Mouse (Mus musculus) midbrain, embryonic 16.5 days (tissue): ENCODE results near the gene Ltbr. TPM values are rescaled to one million over a fixed set of nuclear protein-coding genes. Genes with fewer than 3 reads are reported as not detected.
"Not testable (repeated sequence)": the region's sequence is repeated elsewhere in the genome, so short reads cannot be mapped to it uniquely, and the experiment has no call there.

ENCODE experiments used
- ATAC-seq: fragments of 200-750 bp; cut with Nextera tagmentation; 2 replicates; pipeline ENCODE4 v1.8.0; 2017; ENCODE audit warnings: moderate TSS enrichment
- H3K27ac ChIP-seq: fragments of 300-500 bp; sonication (generic); 2 replicates; pipeline ENCODE4 v1.5.1; 2014; ENCODE audit warnings: mild to moderate bottlenecking, low read length, mixed read lengths
- H3K27me3 ChIP-seq: fragments of 300-500 bp; sonication (generic); 2 replicates; pipeline ENCODE4 v1.6.1; 2014; ENCODE audit warnings: low read depth, low read length, mixed read lengths; ENCODE audit not compliant: control insufficient read depth, insufficient read depth
- H3K36me3 ChIP-seq: fragments of 300-500 bp; sonication (generic); 2 replicates; pipeline ENCODE4 v1.6.1; 2014; ENCODE audit warnings: mild to moderate bottlenecking, low read length, moderate library complexity, mixed read lengths; ENCODE audit not compliant: control insufficient read depth, insufficient read depth
- H3K4me1 ChIP-seq: fragments of 300-500 bp; sonication (generic); 2 replicates; pipeline ENCODE4 v1.6.1; 2014; ENCODE audit warnings: mild to moderate bottlenecking, low read length, mixed read lengths; ENCODE audit not compliant: control insufficient read depth, insufficient read depth
- H3K4me2 ChIP-seq: fragments of 300-500 bp; sonication (generic); 2 replicates; pipeline ENCODE4 v1.6.1; 2014; ENCODE audit warnings: mild to moderate bottlenecking, low read length, mixed read lengths
- H3K4me3 ChIP-seq: fragments of 300-500 bp; sonication (generic); 2 replicates; pipeline ENCODE4 v1.5.1; 2014; ENCODE audit warnings: low read depth, mild to moderate bottlenecking, low read length, moderate library complexity, mixed read lengths
- H3K9ac ChIP-seq: fragments of 300-500 bp; sonication (generic); 2 replicates; pipeline ENCODE4 v1.6.1; 2014; ENCODE audit warnings: low read depth, low read length, mixed read lengths
- H3K9me3 ChIP-seq: fragments of 300-500 bp; sonication (generic); replicated peaks from 2 replicates; pipeline ENCODE4 v1.6.1; 2014; ENCODE audit warnings: mild to moderate bottlenecking, low read length, mixed read lengths; ENCODE audit not compliant: control insufficient read depth, poor library complexity, severe bottlenecking
- WGBS: fragments of 180-500 bp; shearing (Covaris S2); extraction: QIAGEN DNeasy Blood & Tissue Kit; methylation state at CpG from one replicate; pipeline ENCODE4 v1.1.7; 2014; 5-methylcytosine and 5-hydroxymethylcytosine counted together
- polyA plus RNA-seq: library from polyadenylated mRNA; unstranded; fragments of >200 nt; fragmentation: Nextera tagmentation; extraction: Ambion mirVana; gene quantifications from 2 replicates; pipeline ENCODE4 v1.2.1, GENCODE M21; 2015

Gene Ltbr
- polyA plus RNA-seq, 1 experiment from 2014 or later = 16.0 TPM

GRCm38 (mm10) chr6:125282721-125283120, 31.0 kb downstream of the Ltbr start:
- H3K36me3 ChIP-seq, ATAC-seq, H3K9ac ChIP-seq, H3K4me3 ChIP-seq, H3K4me2 ChIP-seq, H3K4me1 ChIP-seq, H3K9me3 ChIP-seq, H3K27me3 ChIP-seq, H3K27ac ChIP-seq: not testable (repeated sequence)
- 93% methylated on average over 13 of the region's 13 CpGs for WGBS

- ATAC-seq = no peak
- H3K27ac ChIP-seq = no peak overlapping the region
- H3K9me3 ChIP-seq = no peaks in the 10 kb centered on the region
- WGBS = 66% methylated on average over 8 of the region's 8 CpGs
- H3K4me2 ChIP-seq = no peak overlapping the region
- no peaks in the 10 kb centered on the region for H3K4me1 ChIP-seq
- no peaks in the 10 kb centered on the region for H3K36me3 ChIP-seq
- no peak overlapping the region for H3K9ac ChIP-seq
- no peaks in the 10 kb centered on the region for H3K27me3 ChIP-seq
- no peak overlapping the region for H3K4me3 ChIP-seq
Measured at GRCm38 (mm10) chr6:125279729-125280128, 34.0 kb downstream of the Ltbr start.

GRCm38 (mm10) chr6:125274841-125275563, 38.7 kb downstream of the Ltbr start:
- H3K27ac ChIP-seq = no peak overlapping the region
- H3K4me1 ChIP-seq = peaks cover 4% of the 10 kb centered on the region; the same call in 1 of the 2 replicates
- no peak overlapping the region for H3K9ac ChIP-seq
- no peak overlapping the region for H3K4me3 ChIP-seq
- ATAC-seq = no peak
- H3K27me3 ChIP-seq = no peaks in the 10 kb centered on the region; the same call in 1 of the 2 replicates
- no peak overlapping the region for H3K4me2 ChIP-seq
- 59% methylated on average over 15 of the region's 15 CpGs for WGBS
- no peaks in the 10 kb centered on the region for H3K9me3 ChIP-seq
- H3K36me3 ChIP-seq = no peaks in the 10 kb centered on the region

- ATAC-seq = no peak
- Histone ChIP-seq H3K4me2 (no peak overlapping the region), H3K36me3 (no peaks in the 10 kb centered on the region), H3K27ac (no peak overlapping the region), H3K9ac (no peak overlapping the region), H3K4me1 (peaks cover 4% of the 10 kb centered on the region; the same call in 1 of the 2 replicates), H3K27me3 (no peaks in the 10 kb centered on the region; the same call in 1 of the 2 replicates), H3K9me3 (no peaks in the 10 kb centered on the region), H3K4me3 (no peak overlapping the region)
- WGBS = 77% methylated on average over 10 of the region's 10 CpGs
Measured at GRCm38 (mm10) chr6:125272228-125272785, 41.4 kb downstream of the Ltbr start.

- no peaks in the 10 kb centered on the region for H3K9me3 ChIP-seq
- H3K27ac ChIP-seq = no peak overlapping the region
- no peak overlapping the region for H3K9ac ChIP-seq
- 19% methylated on average over 17 of the region's 17 CpGs for WGBS
- H3K4me1 ChIP-seq = peaks cover 4% of the 10 kb centered on the region; the same call in 1 of the 2 replicates
- H3K27me3 ChIP-seq = no peaks in the 10 kb centered on the region; the same call in 1 of the 2 replicates
- H3K36me3 ChIP-seq = no peaks in the 10 kb centered on the region
- ATAC-seq = peak; percentile 92
- peak overlapping the region; percentile 6; the same call in 1 of the 2 replicates for H3K4me3 ChIP-seq
- peak overlapping the region; percentile 36 for H3K4me2 ChIP-seq
Measured at GRCm38 (mm10) chr6:125271455-125272227, 42.0 kb downstream of the Ltbr start.

- H3K9me3 ChIP-seq = no peaks in the 10 kb centered on the region
- H3K27me3 ChIP-seq = no peaks in the 10 kb centered on the region; the same call in 1 of the 2 replicates
- H3K4me3 ChIP-seq = no peak overlapping the region
- WGBS = 48% methylated on average over 6 of the region's 6 CpGs
- no peak overlapping the region for H3K4me2 ChIP-seq
- no peak overlapping the region for H3K27ac ChIP-seq
- no peak overlapping the region for H3K9ac ChIP-seq
- H3K4me1 ChIP-seq = peaks cover 4% of the 10 kb centered on the region; the same call in 1 of the 2 replicates
- no peaks in the 10 kb centered on the region for H3K36me3 ChIP-seq
- no peak for ATAC-seq
Measured at GRCm38 (mm10) chr6:125268799-125269198, 44.9 kb downstream of the Ltbr start.

- Histone ChIP-seq H3K9me3 (no peaks in the 10 kb centered on the region), H3K4me1 (peaks cover 4% of the 10 kb centered on the region; the same call in 1 of the 2 replicates), H3K27ac (no peak overlapping the region), H3K4me2 (no peak overlapping the region), H3K27me3 (no peaks in the 10 kb centered on the region; the same call in 1 of the 2 replicates), H3K36me3 (no peaks in the 10 kb centered on the region), H3K4me3 (no peak overlapping the region), H3K9ac (no peak overlapping the region)
- no peak for ATAC-seq
- 84% methylated on average over 3 of the region's 3 CpGs for WGBS
Measured at GRCm38 (mm10) chr6:125267469-125267868, 46.2 kb downstream of the Ltbr start.

GRCm38 (mm10) chr6:125266600-125266999, 47.1 kb downstream of the Ltbr start:
- not testable (repeated sequence) for H3K4me1 ChIP-seq, H3K9ac ChIP-seq, H3K27me3 ChIP-seq, H3K4me3 ChIP-seq, ATAC-seq, H3K4me2 ChIP-seq, H3K27ac ChIP-seq, H3K9me3 ChIP-seq, H3K36me3 ChIP-seq
- 59% methylated on average over 6 of the region's 6 CpGs for WGBS
